Mouse (Mus musculus) CH12.LX (cell line): ENCODE results near the gene Hist1h4h.
A peak's percentile ranks its signal among the peaks of the same experiment; 100 is the strongest.

Experiments
- BHLHE40 ChIP-seq: IDR thresholded peaks from 2 replicates; pipeline ENCODE4 v1.6.1; 2011; ENCODE audit warnings: mild to moderate bottlenecking, low read depth, low read length, improper control_type of control experiment
- CTCF ChIP-seq, 2 experiments: IDR thresholded peaks in 1 of 2; conservative IDR thresholded peaks in 1 of 2; 2 replicates each; pipeline ENCODE4 v1.5.1; 2011 to 2012; ENCODE audit warnings: low read depth in 2 of 2, low read length in 2 of 2, improper control_type of control experiment in 1 of 2, inconsistent platforms in 1 of 2, mild to moderate bottlenecking in 1 of 2, moderate library complexity in 1 of 2
- E2F4 ChIP-seq: IDR thresholded peaks from 2 replicates; pipeline ENCODE4 v1.6.1; 2011; ENCODE audit warnings: low read depth, low read length, improper control_type of control experiment; ENCODE audit not compliant: insufficient replicate concordance
- EP300 ChIP-seq: IDR thresholded peaks from 2 replicates; pipeline ENCODE4 v1.6.1; 2011; ENCODE audit warnings: low read length, improper control_type of control experiment
- HCFC1 ChIP-seq: IDR thresholded peaks from 2 replicates; pipeline ENCODE4 v1.6.1; 2012; ENCODE audit warnings: low read depth, mild to moderate bottlenecking, inconsistent platforms, low read length, improper control_type of control experiment
- JUND ChIP-seq: conservative IDR thresholded peaks from 2 replicates; pipeline ENCODE4 v1.6.1; 2011; ENCODE audit warnings: low read depth, low read length, improper control_type of control experiment
- MAX ChIP-seq: IDR thresholded peaks from 2 replicates; pipeline ENCODE4 v1.6.1; 2011; ENCODE audit warnings: low read length, improper control_type of control experiment
- MXI1 ChIP-seq: IDR thresholded peaks from 2 replicates; pipeline ENCODE4 v1.6.1; 2011; ENCODE audit warnings: mild to moderate bottlenecking, low read depth, low read length, improper control_type of control experiment
- MYC ChIP-seq: IDR thresholded peaks from 2 replicates; pipeline ENCODE4 v1.6.1; 2011; ENCODE audit warnings: low read depth, mild to moderate bottlenecking, improper control_type of control experiment, low read length
- PAX5 ChIP-seq: IDR thresholded peaks from 2 replicates; pipeline ENCODE4 v1.6.1; 2012; ENCODE audit warnings: low read length, inconsistent platforms, mixed read lengths
- POLR2A ChIP-seq: IDR thresholded peaks from 2 replicates; pipeline ENCODE4 v1.6.1; 2011; ENCODE audit warnings: low read depth, mild to moderate bottlenecking, improper control_type of control experiment, low read length
- ZC3H11A ChIP-seq: IDR thresholded peaks from 2 replicates; pipeline ENCODE4 v1.6.1; 2012; ENCODE audit warnings: low read depth, mild to moderate bottlenecking, inconsistent platforms, low read length, improper control_type of control experiment
- ZKSCAN1 ChIP-seq: IDR thresholded peaks from 2 replicates; pipeline ENCODE4 v1.6.1; 2012; ENCODE audit warnings: low read depth, inconsistent platforms, low read length, improper control_type of control experiment, borderline replicate concordance

DNA sequence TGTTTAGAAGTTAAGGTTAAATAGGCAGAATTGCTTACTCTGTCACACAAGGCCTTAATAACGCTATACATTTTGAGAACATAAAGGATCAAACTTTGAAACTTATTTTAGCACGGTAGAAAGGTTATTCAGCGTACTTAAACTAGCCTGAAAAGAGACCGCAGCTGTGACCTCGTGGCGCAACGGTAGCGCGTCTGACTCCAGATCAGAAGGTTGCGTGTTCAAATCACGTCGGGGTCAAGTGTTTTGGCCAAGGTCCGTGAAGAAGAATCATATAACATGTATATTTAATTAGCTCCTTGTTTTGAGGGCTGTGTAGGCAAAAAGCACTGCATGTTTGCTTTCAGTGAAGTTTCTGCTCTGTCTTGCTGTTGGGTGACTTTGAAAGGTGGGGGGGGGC, 24.5 kb upstream of the Hist1h4h start:
- no peak for TF ChIP-seq ZKSCAN1
- TF ChIP-seq E2F4, result 0 out of 2 replicates have a peak, but pooled peaks have one; percentile 66
- TF ChIP-seq CTCF (conservative IDR thresholded peaks at IDR 0.05 in 1 of 2, IDR thresholded peaks at IDR 0.05 in 1 of 2; ENCODE audit: low read depth in 2 of 2, low read length in 2 of 2), result no peak
- no peak for TF ChIP-seq POLR2A
- no peak; the same call in 1 of the 2 replicates for TF ChIP-seq MXI1
- TF ChIP-seq EP300, result no peak
- TF ChIP-seq ZC3H11A, result no peak
- TF ChIP-seq HCFC1, result no peak; the same call in 1 of the 2 replicates
- TF ChIP-seq MYC, result no peak
- TF ChIP-seq MAX, result no peak
- TF ChIP-seq PAX5, result no peak
- TF ChIP-seq BHLHE40, result no peak
- no peak for TF ChIP-seq JUND
